Mouse (Mus musculus): ENCODE measurements around the gene Tmem200b. TPM values are rescaled to one million over a fixed set of nuclear protein-coding genes. Genes with fewer than 3 reads are reported as not detected.

Gene Tmem200b
- polyA plus RNA-seq, 1 experiment from 2014 or later: 0.60 TPM

GRCm38 (mm10) chr4:131950657-131951056 is 29.1 kb downstream of the Tmem200b start:
- H3K4me1 ChIP-seq (replicated peaks; ENCODE audit: control insufficient read depth, insufficient read depth, low read length): no peaks in the 10 kb centered on the region; the same call in 1 of the 2 replicates
- H3K27me3 ChIP-seq (ENCODE audit: control insufficient read depth, insufficient read depth, low read length): no peaks in the 10 kb centered on the region
- 0 out of 2 replicates have a peak, but pooled peaks cover 3% of the 10 kb centered on the region for H3K36me3 ChIP-seq (ENCODE audit: control insufficient read depth, insufficient read depth, low read length)
- H3K27ac ChIP-seq (ENCODE audit: low read depth, low read length): no peak overlapping the region
- H3K9me3 ChIP-seq (ENCODE audit: control insufficient read depth, low read length): no peaks in the 10 kb centered on the region
- no peak overlapping the region for H3K9ac ChIP-seq (ENCODE audit: low read depth, low read length)
- H3K4me2 ChIP-seq (replicated peaks; ENCODE audit: low read depth, low read length): no peak overlapping the region
- DNase-seq (ENCODE audit: low spot score): peak; percentile 18
- 48% methylated on average over 8 of the region's 8 CpGs for WGBS
- no peak overlapping the region for H3K4me3 ChIP-seq (ENCODE audit: low read depth, low read length)
- ATAC-seq (ENCODE audit: low FRiP score): no peak

- Histone ChIP-seq H3K9me3 (ENCODE audit: control insufficient read depth, low read length) (no peaks in the 10 kb centered on the region), H3K36me3 (ENCODE audit: control insufficient read depth, insufficient read depth, low read length) (peaks cover 7% of the 10 kb centered on the region; the same call in 1 of the 2 replicates), H3K4me3 (ENCODE audit: low read depth, low read length) (no peak overlapping the region), H3K27me3 (ENCODE audit: control insufficient read depth, insufficient read depth, low read length) (no peaks in the 10 kb centered on the region), H3K27ac (ENCODE audit: low read depth, low read length) (no peak overlapping the region), H3K4me2 (replicated peaks; ENCODE audit: low read depth, low read length) (no peak overlapping the region), H3K9ac (ENCODE audit: low read depth, low read length) (no peak overlapping the region), H3K4me1 (replicated peaks; ENCODE audit: control insufficient read depth, insufficient read depth, low read length) (no peaks in the 10 kb centered on the region)
- 95% methylated on average over 3 of the region's 3 CpGs for WGBS
- no peak for DNase-seq (ENCODE audit: low spot score)
- no peak for ATAC-seq (ENCODE audit: low FRiP score)
These were observed 35.6 kb downstream of the Tmem200b start for GRCm38 (mm10) chr4:131957161-131957560.

GRCm38 (mm10) chr4:131968873-131969272 is 47.3 kb downstream of the Tmem200b start:
- Histone ChIP-seq H3K9ac (ENCODE audit: low read depth, low read length) (no peak overlapping the region), H3K27ac (ENCODE audit: low read depth, low read length) (no peak overlapping the region), H3K4me1 (replicated peaks; ENCODE audit: control insufficient read depth, insufficient read depth, low read length) (no peaks in the 10 kb centered on the region), H3K4me3 (ENCODE audit: low read depth, low read length) (no peak overlapping the region), H3K9me3 (ENCODE audit: control insufficient read depth, low read length) (no peaks in the 10 kb centered on the region), H3K4me2 (replicated peaks; ENCODE audit: low read depth, low read length) (no peak overlapping the region), H3K27me3 (ENCODE audit: control insufficient read depth, insufficient read depth, low read length) (no peaks in the 10 kb centered on the region), H3K36me3 (ENCODE audit: control insufficient read depth, insufficient read depth, low read length) (peaks cover 16% of the 10 kb centered on the region)
- ATAC-seq (ENCODE audit: low FRiP score) (no peak), DNase-seq (ENCODE audit: low spot score) (no peak)
- WGBS: 90% methylated on average over 2 of the region's 2 CpGs

- DNase-seq (ENCODE audit: low spot score): no peak
These were observed 48.8 kb downstream of the Tmem200b start for GRCm38 (mm10) chr4:131970244-131970853.

More at GRCm38 (mm10) chr4:131970244-131970853, 48.8 kb downstream of the Tmem200b start:
- ATAC-seq (ENCODE audit: low FRiP score): no peak
- WGBS: 91% methylated on average over 7 of the region's 7 CpGs
- H3K27ac ChIP-seq (ENCODE audit: low read depth, low read length): no peak overlapping the region
- no peak overlapping the region for H3K4me2 ChIP-seq (replicated peaks; ENCODE audit: low read depth, low read length)
- peaks cover 22% of the 10 kb centered on the region for H3K36me3 ChIP-seq (ENCODE audit: control insufficient read depth, insufficient read depth, low read length)
- H3K4me1 ChIP-seq (replicated peaks; ENCODE audit: control insufficient read depth, insufficient read depth, low read length): no peaks in the 10 kb centered on the region
- H3K9me3 ChIP-seq (ENCODE audit: control insufficient read depth, low read length): no peaks in the 10 kb centered on the region
- no peaks in the 10 kb centered on the region for H3K27me3 ChIP-seq (ENCODE audit: control insufficient read depth, insufficient read depth, low read length)
- no peak overlapping the region for H3K9ac ChIP-seq (ENCODE audit: low read depth, low read length)
- H3K4me3 ChIP-seq (ENCODE audit: low read depth, low read length): no peak overlapping the region

Other genes starting within 250 kb of the Tmem200b start
- 11.4 and 13.2 TPM in 2 replicates for gene Ptpru, start 83.5 kb upstream of the Tmem200b start, polyA plus RNA-seq (2014; fragmentation: Nextera tagmentation; extraction: Ambion mirVana)
- gene Mecr, start 78.3 kb upstream of the Tmem200b start, polyA plus RNA-seq (2014; fragmentation: Nextera tagmentation; extraction: Ambion mirVana): 44.2 and 45.6 TPM in 2 replicates
- gene Srsf4, start 48.2 kb upstream of the Tmem200b start, polyA plus RNA-seq (2014; fragmentation: Nextera tagmentation; extraction: Ambion mirVana): 128 and 132 TPM in 2 replicates
- 0.06 and 0.08 TPM in 2 replicates for gene Gm10300, start 152.9 kb downstream of the Tmem200b start, polyA plus RNA-seq (2014; fragmentation: Nextera tagmentation; extraction: Ambion mirVana)
- 208 and 223 TPM in 2 replicates for gene Epb41, start 153.6 kb downstream of the Tmem200b start, polyA plus RNA-seq (2014; fragmentation: Nextera tagmentation; extraction: Ambion mirVana)
- 0.06 TPM in 1 of 2 replicates, not detected in the other for gene Oprd1, start 222.7 kb downstream of the Tmem200b start, polyA plus RNA-seq (2014; fragmentation: Nextera tagmentation; extraction: Ambion mirVana)

All from hindbrain, embryonic 11.5 days (tissue).